Comparison of ENCODE assay signal across 14 mouse cellular contexts in the genomic region with DNA sequence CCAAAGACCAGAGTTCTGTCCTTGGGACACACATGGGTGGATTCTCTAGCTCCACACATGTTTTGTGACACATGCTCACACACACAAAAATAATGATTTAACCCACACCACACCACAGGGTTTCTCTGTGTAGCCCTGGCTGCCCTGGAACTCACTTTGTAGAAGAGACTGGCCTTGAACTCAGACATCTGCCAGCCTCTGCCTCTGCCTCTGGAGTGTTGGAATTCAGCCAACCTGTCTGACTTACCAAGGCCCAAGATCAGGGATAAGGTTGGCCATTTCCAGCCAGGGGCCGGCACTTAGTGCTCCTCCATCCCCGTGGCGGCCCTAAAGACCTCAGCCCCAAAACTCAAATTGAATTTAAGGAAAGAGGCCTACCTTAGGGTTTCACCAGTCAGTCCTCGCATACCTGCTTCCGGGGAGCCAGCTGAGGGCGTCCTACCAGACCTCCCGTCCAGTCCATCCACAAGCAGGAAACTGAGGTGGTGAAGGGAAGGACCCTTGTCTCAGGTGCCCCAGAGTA. TPM values are rescaled to one million over a fixed set of nuclear protein-coding genes. Genes with fewer than 3 reads are reported as not detected.
DNase-seq lines count a peak whose midpoint lies in the region; ATAC-seq lines count a peak whose summit lies in the region.
"Had no signal": no experiment of that assay in that cellular context is flagged by ENCODE, and none has a peak within 500 bp of the region (broad histone marks: within the 10 kb centered on the region; RNA-seq: fewer than 3 reads in every experiment).

No protein-coding gene starts in this region.

- no peak overlapping the region for H3K4me3 ChIP-seq in embryonic facial prominence, embryonic 12.5 days
- no peak overlapping the region for H3K4me3 ChIP-seq in embryonic facial prominence, embryonic 10.5 days
- H3K4me3 ChIP-seq in kidney, embryonic 15.5 days (replicated peaks): no peak overlapping the region
- no peak overlapping the region for H3K4me3 ChIP-seq in embryonic facial prominence, embryonic 15.5 days (replicated peaks)
- H3K4me3 ChIP-seq: hindbrain, embryonic 10.5 days; midbrain, embryonic 13.5 days had no signal

- no peak overlapping the region for H3K9ac ChIP-seq in embryonic facial prominence, embryonic 12.5 days
- no peak overlapping the region for H3K9ac ChIP-seq in kidney, embryonic 15.5 days
- H3K9ac ChIP-seq in embryonic facial prominence, embryonic 15.5 days: no peak overlapping the region
- H3K9ac ChIP-seq: midbrain, embryonic 13.5 days had no signal

- intact Hi-C loops in left cerebral cortex, postnatal 10 days (cut with DNase I): loop anchor here (10.0 kb wide), 1 partner anchor 484 kb away; no protein-coding TSS in a partner anchor

- peak overlapping the region; percentile 98; the same call in 1 of the 2 replicates for H3K27ac ChIP-seq in embryonic facial prominence, embryonic 12.5 days
- H3K27ac ChIP-seq in embryonic facial prominence, embryonic 10.5 days (replicated peaks): no peak overlapping the region
- H3K27ac ChIP-seq in kidney, embryonic 15.5 days: peak overlapping the region; percentile 99; the same call in 1 of the 2 replicates
- peak overlapping the region; percentile 99 for H3K27ac ChIP-seq in embryonic facial prominence, embryonic 15.5 days (replicated peaks)
- H3K27ac ChIP-seq: midbrain, embryonic 13.5 days had no signal

- H3K4me1 ChIP-seq in embryonic facial prominence, embryonic 12.5 days: peaks cover 34% of the 10 kb centered on the region
- H3K4me1 ChIP-seq in embryonic facial prominence, embryonic 10.5 days: peaks cover 56% of the 10 kb centered on the region
- peaks cover 44% of the 10 kb centered on the region for H3K4me1 ChIP-seq in kidney, embryonic 15.5 days
- H3K4me1 ChIP-seq in embryonic facial prominence, embryonic 15.5 days: peaks cover 51% of the 10 kb centered on the region

- H3K4me2 ChIP-seq in embryonic facial prominence, embryonic 12.5 days (replicated peaks): no peak overlapping the region
- no peak overlapping the region for H3K4me2 ChIP-seq in kidney, embryonic 15.5 days
- no peak overlapping the region for H3K4me2 ChIP-seq in embryonic facial prominence, embryonic 15.5 days (replicated peaks)
- H3K4me2 ChIP-seq: midbrain, embryonic 13.5 days had no signal

- no peak for ATAC-seq in embryonic facial prominence, embryonic 12.5 days (ENCODE audit: insufficient number of reproducible peaks, insufficient read depth, low FRiP score, low TSS enrichment)
- no peak for ATAC-seq in kidney, embryonic 15.5 days (replicated peaks; ENCODE audit: low FRiP score)
- ATAC-seq in embryonic facial prominence, embryonic 15.5 days (ENCODE audit: insufficient number of reproducible peaks, low FRiP score, low TSS enrichment, low read depth): no peak
- ATAC-seq: forebrain, embryonic 14.5 days; midbrain, embryonic 13.5 days had no signal

- no peak for DNase-seq in embryonic facial prominence, embryonic 10.5 days (ENCODE audit: low spot score)
- no peak for DNase-seq in kidney, postnatal 36 days
- peak; percentile 49 for DNase-seq in adipocyte (ENCODE audit: low spot score)
- DNase-seq in left cerebral cortex, postnatal 10 days (ENCODE audit: extremely low spot score in 1 of 2, low spot score in 2 of 2): no peak
- DNase-seq in left cerebral cortex, adult 8-10 months (ENCODE audit: low spot score in 2 of 2): no peak
- DNase-seq: heart, adult 18-20 months; thymus, postnatal 14 days had no signal

- H3K9me3 ChIP-seq in embryonic facial prominence, embryonic 12.5 days: no peaks in the 10 kb centered on the region
- no peaks in the 10 kb centered on the region for H3K9me3 ChIP-seq in embryonic facial prominence, embryonic 10.5 days
- H3K9me3 ChIP-seq in kidney, embryonic 15.5 days (replicated peaks): no peaks in the 10 kb centered on the region
- no peaks in the 10 kb centered on the region for H3K9me3 ChIP-seq in embryonic facial prominence, embryonic 15.5 days (replicated peaks)
- H3K9me3 ChIP-seq: G1E; hindbrain, embryonic 10.5 days; midbrain, embryonic 13.5 days had no signal

- 71% methylated on average over 7 of the region's 7 CpGs for WGBS in embryonic facial prominence, embryonic 12.5 days
- 77% methylated on average over 7 of the region's 7 CpGs for WGBS in embryonic facial prominence, embryonic 10.5 days
- WGBS in kidney, embryonic 15.5 days: 76% methylated on average over 7 of the region's 7 CpGs
- 72% methylated on average over 7 of the region's 7 CpGs for WGBS in embryonic facial prominence, embryonic 15.5 days

- H3K36me3 ChIP-seq in embryonic facial prominence, embryonic 12.5 days: peaks cover 2% of the 10 kb centered on the region
- H3K36me3 ChIP-seq in embryonic facial prominence, embryonic 10.5 days (replicated peaks): peaks cover 6% of the 10 kb centered on the region
- H3K36me3 ChIP-seq in kidney, embryonic 15.5 days: peaks cover 4% of the 10 kb centered on the region
- no peaks in the 10 kb centered on the region for H3K36me3 ChIP-seq in embryonic facial prominence, embryonic 15.5 days

- H3K27me3 ChIP-seq in embryonic facial prominence, embryonic 12.5 days: no peaks in the 10 kb centered on the region
- peaks cover 20% of the 10 kb centered on the region for H3K27me3 ChIP-seq in embryonic facial prominence, embryonic 10.5 days (replicated peaks; ENCODE audit: low read depth, poor library complexity, severe bottlenecking)
- H3K27me3 ChIP-seq in kidney, embryonic 15.5 days: no peaks in the 10 kb centered on the region
- H3K27me3 ChIP-seq in embryonic facial prominence, embryonic 15.5 days: no peaks in the 10 kb centered on the region

RNA-seq across cellular contexts. Expression of gene Ctdsp1, which starts 2.9 kb away (rescaled TPM):
- polyA plus RNA-seq in embryonic facial prominence, embryonic 12.5 days (2016; fragmentation: Nextera tagmentation; extraction: Ambion mirVana): 75.7 and 78.9 TPM in 2 replicates
- polyA plus RNA-seq in embryonic facial prominence, embryonic 10.5 days (2016; fragmentation: Nextera tagmentation; extraction: Ambion mirVana): 42.2 and 49.0 TPM in 2 replicates
- 81.1 and 82.0 TPM in 2 replicates for polyA plus RNA-seq in kidney, embryonic 15.5 days (2015; fragmentation: Nextera tagmentation; extraction: Ambion mirVana)
- 86.6 and 89.3 TPM in 2 replicates for polyA plus RNA-seq in embryonic facial prominence, embryonic 15.5 days (2015; fragmentation: Nextera tagmentation; extraction: Ambion mirVana)
- total RNA-seq in left cerebral cortex, postnatal 10 days (2021): 10 to 100 TPM; 17.8 to 17.9 TPM
- total RNA-seq in left cerebral cortex, adult 8-10 months (2022): 10 to 100 TPM; 27.2 to 33.7 (median 29.5) TPM

RNA-seq across cellular contexts. Expression of gene Slc11a1, which starts 13.5 kb away (rescaled TPM):
- 4.1 and 5.0 TPM in 2 replicates for polyA plus RNA-seq in embryonic facial prominence, embryonic 12.5 days (2016; fragmentation: Nextera tagmentation; extraction: Ambion mirVana)
- polyA plus RNA-seq in embryonic facial prominence, embryonic 10.5 days (2016; fragmentation: Nextera tagmentation; extraction: Ambion mirVana): 1.7 and 2.1 TPM in 2 replicates
- polyA plus RNA-seq in kidney, embryonic 15.5 days (2015; fragmentation: Nextera tagmentation; extraction: Ambion mirVana): 3.8 and 5.9 TPM in 2 replicates
- polyA plus RNA-seq in embryonic facial prominence, embryonic 15.5 days (2015; fragmentation: Nextera tagmentation; extraction: Ambion mirVana): 3.7 and 4.7 TPM in 2 replicates
- 1 to 10 TPM; 1.9 to 2.7 TPM for total RNA-seq in left cerebral cortex, postnatal 10 days (2021)
- total RNA-seq in left cerebral cortex, adult 8-10 months (2022): 10 to 100 TPM in 2 of 4 experiments, 1 to 10 TPM in 2; 3.8 to 35.1 (median 15.5) TPM
- polyA plus RNA-seq: G1E had no signal

RNA-seq across cellular contexts. Expression of gene Vil1, which starts 20.7 kb away (rescaled TPM):
- polyA plus RNA-seq in embryonic facial prominence, embryonic 12.5 days (2016; fragmentation: Nextera tagmentation; extraction: Ambion mirVana): 0.23 and 0.24 TPM in 2 replicates
- polyA plus RNA-seq in embryonic facial prominence, embryonic 10.5 days (2016; fragmentation: Nextera tagmentation; extraction: Ambion mirVana): 0.26 and 0.37 TPM in 2 replicates
- 11.5 and 12.3 TPM in 2 replicates for polyA plus RNA-seq in kidney, embryonic 15.5 days (2015; fragmentation: Nextera tagmentation; extraction: Ambion mirVana)
- 0.08 and 0.16 TPM in 2 replicates for polyA plus RNA-seq in embryonic facial prominence, embryonic 15.5 days (2015; fragmentation: Nextera tagmentation; extraction: Ambion mirVana)
- under 1 TPM; 0.89 to 0.92 TPM for total RNA-seq in left cerebral cortex, postnatal 10 days (2021)
- under 1 TPM; 0.57 to 0.74 (median 0.64) TPM for total RNA-seq in left cerebral cortex, adult 8-10 months (2022)

RNA-seq across cellular contexts. Expression of gene Catip, which starts 26.6 kb away (rescaled TPM):
- 0.93 and 0.98 TPM in 2 replicates for polyA plus RNA-seq in embryonic facial prominence, embryonic 12.5 days (2016; fragmentation: Nextera tagmentation; extraction: Ambion mirVana)
- polyA plus RNA-seq in embryonic facial prominence, embryonic 10.5 days (2016; fragmentation: Nextera tagmentation; extraction: Ambion mirVana): 0.22 and 0.28 TPM in 2 replicates
- polyA plus RNA-seq in kidney, embryonic 15.5 days (2015; fragmentation: Nextera tagmentation; extraction: Ambion mirVana): 0.67 and 0.82 TPM in 2 replicates
- polyA plus RNA-seq in embryonic facial prominence, embryonic 15.5 days (2015; fragmentation: Nextera tagmentation; extraction: Ambion mirVana): 2.5 and 2.8 TPM in 2 replicates
- total RNA-seq in left cerebral cortex, postnatal 10 days (2021): under 1 TPM; 0.41 to 0.45 TPM
- 1 to 10 TPM; 1.4 to 2.5 (median 1.8) TPM for total RNA-seq in left cerebral cortex, adult 8-10 months (2022)
- polyA plus RNA-seq: G1E had no signal
